17 mouse cellular contexts compared by ENCODE assay signal in the genomic region with DNA sequence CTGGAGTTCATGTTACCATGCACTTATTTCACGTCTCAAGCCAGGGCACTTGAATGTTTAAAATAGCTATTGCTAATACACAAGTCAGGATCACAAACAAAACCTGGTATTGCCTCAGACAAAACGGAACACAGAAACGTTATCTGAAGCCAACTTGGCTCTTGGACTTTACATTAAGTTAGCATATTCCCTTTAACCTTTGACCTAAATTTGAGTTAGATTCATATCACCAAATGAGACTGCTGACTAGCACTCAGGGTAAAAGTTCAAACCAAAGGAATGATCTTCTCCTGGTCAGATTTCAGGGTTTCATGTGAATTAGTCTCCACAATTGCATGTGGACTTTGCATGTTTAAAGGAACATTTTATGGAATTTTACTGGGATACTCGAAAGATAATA.
"Had no signal": no experiment of that assay in that cellular context is flagged by ENCODE, and none has a peak within 500 bp of the region (broad histone marks: within the 10 kb centered on the region; RNA-seq: fewer than 3 reads in every experiment).

No protein-coding gene starts in this region.

- H3K27me3 ChIP-seq: limb, embryonic 12.5 days; limb, embryonic 15.5 days had no signal

- H3K4me1 ChIP-seq: limb, embryonic 12.5 days had no signal

- H3K4me2 ChIP-seq: limb, embryonic 12.5 days; limb, embryonic 15.5 days; midbrain, embryonic 11.5 days had no signal

- DNase-seq: kidney, adult 2 months; kidney, postnatal 25 days; layer of hippocampus, adult 9-11 months; left cerebral cortex, postnatal 4 days; lung, adult 2 months; lung, postnatal 14 days; lung, postnatal 4 days; midbrain, embryonic 14.5 days; thymus, postnatal 25 days had no signal

- H3K9me3 ChIP-seq: limb, embryonic 12.5 days; limb, embryonic 15.5 days had no signal

- H3K4me3 ChIP-seq: layer of hippocampus, adult 2 months; left cerebral cortex, adult 2 months; limb, embryonic 12.5 days; limb, embryonic 15.5 days had no signal

- H3K9ac ChIP-seq: limb, embryonic 12.5 days; limb, embryonic 15.5 days; liver, embryonic 14.5 days had no signal

- H3K27ac ChIP-seq: kidney, postnatal 0 days; layer of hippocampus, adult 2 months; left cerebral cortex, adult 2 months; limb, embryonic 12.5 days; limb, embryonic 15.5 days; liver, embryonic 14.5 days; stomach, postnatal 0 days had no signal

- H3K36me3 ChIP-seq: limb, embryonic 12.5 days; limb, embryonic 15.5 days had no signal
